Mouse (Mus musculus): ENCODE measurements around the gene Cacna1d. TPM values are rescaled to one million over a fixed set of nuclear protein-coding genes. Genes with fewer than 3 reads are reported as not detected.

Gene Cacna1d
- polyA plus RNA-seq, 1 experiment from 2014 or later: 7.0 TPM

DNA sequence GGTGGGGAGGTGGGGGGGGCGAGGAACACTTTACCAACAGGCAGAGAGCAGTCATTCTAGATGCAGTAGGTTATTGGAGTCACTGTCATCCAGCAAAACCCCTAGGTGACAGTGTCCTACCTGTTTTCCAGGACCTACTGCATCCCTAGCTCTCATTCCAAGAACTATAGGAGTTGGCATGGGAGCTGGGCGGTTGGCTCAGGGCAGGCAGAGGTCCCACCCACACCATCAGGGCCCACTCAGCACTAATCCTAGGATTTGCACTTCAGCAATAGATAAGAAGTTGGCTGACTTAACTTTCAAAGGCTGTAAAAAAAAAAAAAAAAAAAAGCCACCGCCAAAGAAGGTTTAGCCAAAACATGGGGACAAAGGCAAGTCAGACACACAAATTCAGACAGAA is 285.4 kb downstream of the Cacna1d start:
- no peak for ATAC-seq (ENCODE audit: low FRiP score)
- 67% methylated on average over 3 of the region's 3 CpGs for WGBS
- 0 out of 2 replicates have a peak, but pooled peaks cover 3% of the 10 kb centered on the region for H3K4me1 ChIP-seq (replicated peaks)
- H3K36me3 ChIP-seq: no peaks in the 10 kb centered on the region
- no peak overlapping the region for H3K4me2 ChIP-seq
- no peak overlapping the region for H3K4me3 ChIP-seq
- H3K9ac ChIP-seq: no peak overlapping the region
- H3K9me3 ChIP-seq: no peaks in the 10 kb centered on the region
- H3K27me3 ChIP-seq: no peaks in the 10 kb centered on the region
- H3K27ac ChIP-seq: no peak overlapping the region

DNA sequence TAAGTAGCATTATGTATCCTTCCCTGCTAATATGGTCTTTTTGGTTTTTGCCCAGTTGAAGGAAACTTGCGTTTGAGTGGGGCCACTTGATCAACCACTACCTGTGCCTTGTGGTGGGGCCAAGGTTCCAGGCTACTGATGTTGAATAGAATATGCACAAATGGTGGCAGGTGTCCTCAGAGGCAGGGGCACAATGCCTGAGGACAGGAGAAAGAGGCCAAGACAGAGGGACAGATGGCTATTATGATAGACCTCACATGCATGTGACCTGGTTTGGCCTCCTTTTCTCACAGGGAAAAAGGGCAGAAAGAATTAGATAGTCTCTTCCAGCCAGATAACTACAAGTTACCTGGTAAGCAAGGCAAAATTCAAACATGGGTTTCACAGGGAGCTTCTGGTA is 286.7 kb downstream of the Cacna1d start:
- no peaks in the 10 kb centered on the region for H3K9me3 ChIP-seq
- no peaks in the 10 kb centered on the region for H3K36me3 ChIP-seq
- no peak for ATAC-seq (ENCODE audit: low FRiP score)
- H3K4me3 ChIP-seq: no peak overlapping the region
- no peak overlapping the region for H3K27ac ChIP-seq
- H3K4me1 ChIP-seq (replicated peaks): 0 out of 2 replicates have a peak, but pooled peaks cover 3% of the 10 kb centered on the region
- no peaks in the 10 kb centered on the region for H3K27me3 ChIP-seq
- no peak overlapping the region for H3K9ac ChIP-seq
- WGBS: 87% methylated on average over 1 of the region's 1 CpGs
- no peak overlapping the region for H3K4me2 ChIP-seq

GRCm38 (mm10) chr14:30200310-30200709 is 290.9 kb downstream of the Cacna1d start:
- no peaks in the 10 kb centered on the region for H3K9me3 ChIP-seq
- H3K27me3 ChIP-seq: no peaks in the 10 kb centered on the region
- no peak for ATAC-seq (ENCODE audit: low FRiP score)
- H3K9ac ChIP-seq: no peak overlapping the region
- H3K36me3 ChIP-seq: no peaks in the 10 kb centered on the region
- H3K4me1 ChIP-seq (replicated peaks): peaks cover 5% of the 10 kb centered on the region
- no peak overlapping the region for H3K27ac ChIP-seq
- H3K4me3 ChIP-seq: no peak overlapping the region
- WGBS: 88% methylated on average over 1 of the region's 1 CpGs
- no peak overlapping the region for H3K4me2 ChIP-seq

- 87% methylated on average over 3 of the region's 3 CpGs for WGBS
- H3K36me3 ChIP-seq: no peaks in the 10 kb centered on the region
- H3K27ac ChIP-seq: no peak overlapping the region
- H3K27me3 ChIP-seq: no peaks in the 10 kb centered on the region
- peaks cover 5% of the 10 kb centered on the region for H3K4me1 ChIP-seq (replicated peaks)
- no peak for ATAC-seq (ENCODE audit: low FRiP score)
- no peaks in the 10 kb centered on the region for H3K9me3 ChIP-seq
- H3K4me3 ChIP-seq: no peak overlapping the region
- H3K9ac ChIP-seq: no peak overlapping the region
- H3K4me2 ChIP-seq: no peak overlapping the region
These were observed 292.4 kb downstream of the Cacna1d start for GRCm38 (mm10) chr14:30198882-30199281.

GRCm38 (mm10) chr14:30198116-30198515 is 293.1 kb downstream of the Cacna1d start:
- H3K4me3 ChIP-seq: no peak overlapping the region
- no peaks in the 10 kb centered on the region for H3K27me3 ChIP-seq
- H3K4me2 ChIP-seq: no peak overlapping the region
- ATAC-seq (ENCODE audit: low FRiP score): no peak
- WGBS: 83% methylated on average over 4 of the region's 4 CpGs
- H3K27ac ChIP-seq: no peak overlapping the region
- peaks cover 5% of the 10 kb centered on the region for H3K4me1 ChIP-seq (replicated peaks)
- H3K36me3 ChIP-seq: no peaks in the 10 kb centered on the region
- H3K9ac ChIP-seq: no peak overlapping the region
- H3K9me3 ChIP-seq: no peaks in the 10 kb centered on the region

GRCm38 (mm10) chr14:30196959-30197358 is 294.3 kb downstream of the Cacna1d start:
- 73% methylated on average over 1 of the region's 1 CpGs for WGBS
- peaks cover 5% of the 10 kb centered on the region for H3K4me1 ChIP-seq (replicated peaks)
- H3K36me3 ChIP-seq: no peaks in the 10 kb centered on the region
- H3K9me3 ChIP-seq: no peaks in the 10 kb centered on the region
- H3K27ac ChIP-seq: peak overlapping the region; percentile 56; the same call in 1 of the 2 replicates
- no peak overlapping the region for H3K4me3 ChIP-seq
- no peak for ATAC-seq (ENCODE audit: low FRiP score)
- no peaks in the 10 kb centered on the region for H3K27me3 ChIP-seq
- H3K9ac ChIP-seq: no peak overlapping the region
- no peak overlapping the region for H3K4me2 ChIP-seq

- H3K9me3 ChIP-seq: no peaks in the 10 kb centered on the region
- H3K27ac ChIP-seq: peak overlapping the region; percentile 40; the same call in 1 of the 2 replicates
- no peaks in the 10 kb centered on the region for H3K27me3 ChIP-seq
- H3K4me1 ChIP-seq (replicated peaks): peaks cover 5% of the 10 kb centered on the region
- no peak for ATAC-seq (ENCODE audit: low FRiP score)
- H3K9ac ChIP-seq: no peak overlapping the region
- no peak overlapping the region for H3K4me3 ChIP-seq
- 70% methylated on average over 5 of the region's 5 CpGs for WGBS
- no peaks in the 10 kb centered on the region for H3K36me3 ChIP-seq
- no peak overlapping the region for H3K4me2 ChIP-seq
These were observed 295.0 kb downstream of the Cacna1d start for GRCm38 (mm10) chr14:30196235-30196634.

- Histone ChIP-seq H3K9me3 (no peaks in the 10 kb centered on the region), H3K4me2 (no peak overlapping the region), H3K9ac (no peak overlapping the region), H3K36me3 (peaks cover 4% of the 10 kb centered on the region; the same call in 1 of the 2 replicates), H3K4me3 (no peak overlapping the region), H3K27me3 (no peaks in the 10 kb centered on the region), H3K27ac (no peak overlapping the region), H3K4me1 (replicated peaks) (no peaks in the 10 kb centered on the region)
- no peak for ATAC-seq (ENCODE audit: low FRiP score)
- WGBS: 91% methylated on average over 5 of the region's 5 CpGs
These were observed 300.8 kb downstream of the Cacna1d start for GRCm38 (mm10) chr14:30190308-30190971.

DNA sequence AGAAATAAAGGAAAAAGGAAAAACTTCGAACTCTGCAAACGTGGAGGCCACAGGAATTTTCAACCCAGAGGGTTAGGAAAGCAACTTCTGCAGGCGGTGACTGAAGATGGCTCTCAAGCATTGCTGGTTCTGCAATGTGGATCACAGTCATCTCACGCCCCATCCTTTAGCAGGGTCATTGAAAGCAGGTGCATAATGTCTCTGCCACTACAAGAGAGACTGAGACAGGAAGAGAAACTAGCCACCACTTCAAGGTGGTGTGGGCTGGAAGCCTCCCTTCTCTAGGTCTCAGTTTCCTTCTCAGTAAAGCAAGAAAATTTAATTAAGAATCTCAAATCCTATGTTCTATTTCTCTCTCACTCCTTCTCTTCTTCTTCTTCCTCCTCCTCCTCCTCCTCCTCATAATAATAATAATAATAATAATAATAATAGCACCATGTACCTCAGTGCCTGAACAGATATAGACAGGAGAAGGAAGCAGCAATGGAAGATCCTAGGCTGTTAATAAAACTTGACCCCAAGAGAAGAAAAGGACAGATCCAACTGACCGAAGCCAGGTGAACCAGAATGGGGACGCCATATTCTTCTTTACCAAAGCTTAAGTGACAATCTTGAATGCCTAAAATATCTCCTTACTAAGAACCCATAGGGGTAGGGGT is 305.5 kb downstream of the Cacna1d start:
- Histone ChIP-seq H3K4me2 (no peak overlapping the region), H3K27ac (no peak overlapping the region), H3K9ac (no peak overlapping the region), H3K4me3 (no peak overlapping the region), H3K4me1 (replicated peaks) (no peaks in the 10 kb centered on the region), H3K27me3 (no peaks in the 10 kb centered on the region), H3K36me3 (peaks cover 4% of the 10 kb centered on the region; the same call in 1 of the 2 replicates), H3K9me3 (no peaks in the 10 kb centered on the region)
- 93% methylated on average over 6 of the region's 6 CpGs for WGBS
- no peak for ATAC-seq (ENCODE audit: low FRiP score)

GRCm38 (mm10) chr14:30184445-30185152 is 306.7 kb downstream of the Cacna1d start:
- no peak for ATAC-seq (ENCODE audit: low FRiP score)
- Histone ChIP-seq H3K9me3 (no peaks in the 10 kb centered on the region), H3K9ac (no peak overlapping the region), H3K27ac (no peak overlapping the region), H3K4me3 (no peak overlapping the region), H3K4me2 (no peak overlapping the region), H3K36me3 (no peaks in the 10 kb centered on the region), H3K4me1 (replicated peaks) (no peaks in the 10 kb centered on the region), H3K27me3 (no peaks in the 10 kb centered on the region)
- WGBS: 90% methylated on average over 13 of the region's 13 CpGs

- no peak overlapping the region for H3K9ac ChIP-seq
- no peak overlapping the region for H3K27ac ChIP-seq
- H3K4me2 ChIP-seq: no peak overlapping the region
- no peaks in the 10 kb centered on the region for H3K9me3 ChIP-seq
- H3K36me3 ChIP-seq: no peaks in the 10 kb centered on the region
- H3K4me1 ChIP-seq (replicated peaks): no peaks in the 10 kb centered on the region
- no peaks in the 10 kb centered on the region for H3K27me3 ChIP-seq
- ATAC-seq (ENCODE audit: low FRiP score): no peak
- no peak overlapping the region for H3K4me3 ChIP-seq
- WGBS: 85% methylated on average over 5 of the region's 5 CpGs
These were observed 307.2 kb downstream of the Cacna1d start for GRCm38 (mm10) chr14:30184013-30184412.

DNA sequence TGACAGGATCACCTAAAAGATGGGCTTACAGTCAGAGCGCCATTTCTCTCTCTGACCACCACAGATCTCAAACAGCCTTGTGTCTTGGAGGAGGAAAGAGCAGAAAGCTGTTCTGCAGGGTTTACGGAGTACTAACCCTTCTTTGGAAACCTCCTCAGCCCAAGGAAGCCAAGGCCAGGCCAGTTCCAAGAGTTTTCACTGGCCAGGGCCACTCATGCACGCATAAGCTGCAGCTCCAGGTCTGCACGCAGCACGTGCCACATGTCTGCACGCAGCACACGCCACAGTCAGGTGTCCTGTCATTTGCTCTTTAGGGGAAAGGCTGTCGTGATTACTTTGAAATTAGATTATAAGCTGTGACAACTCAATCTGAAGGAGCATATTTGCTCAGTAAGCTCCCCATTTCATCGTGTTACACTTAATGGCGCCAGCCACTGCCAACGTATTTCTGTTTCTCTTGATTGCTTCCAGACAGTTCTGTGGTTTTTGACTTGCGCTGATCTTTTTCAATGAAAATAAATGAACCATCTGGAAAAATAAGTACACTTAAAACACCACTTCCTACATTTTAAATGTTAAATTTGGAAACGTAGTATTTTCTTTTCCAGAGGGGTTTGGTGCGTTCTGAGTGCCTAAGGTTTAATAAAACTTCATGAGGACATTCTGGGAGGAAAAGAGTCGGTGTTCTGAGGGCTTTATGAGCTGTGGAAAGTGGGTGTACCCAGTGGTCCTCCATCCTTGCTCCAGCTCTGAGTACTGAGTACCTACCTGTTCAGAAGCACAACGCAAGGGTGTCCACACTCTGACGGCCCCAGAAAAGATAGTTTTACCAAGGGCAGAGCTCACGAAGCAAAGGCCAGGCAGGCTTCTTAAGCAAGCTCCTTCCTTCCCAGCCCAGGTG is 308.4 kb downstream of the Cacna1d start:
- Histone ChIP-seq H3K4me2 (no peak overlapping the region), H3K36me3 (no peaks in the 10 kb centered on the region), H3K27ac (0 out of 2 replicates have a peak overlapping the region, but pooled peaks have one; percentile 10), H3K27me3 (no peaks in the 10 kb centered on the region), H3K4me3 (no peak overlapping the region), H3K4me1 (replicated peaks) (no peaks in the 10 kb centered on the region), H3K9me3 (no peaks in the 10 kb centered on the region), H3K9ac (no peak overlapping the region)
- 81% methylated on average over 18 of the region's 18 CpGs for WGBS
- no peak for ATAC-seq (ENCODE audit: low FRiP score)
